Mouse (Mus musculus) spleen, postnatal 36 days (tissue): ENCODE measurements around the gene Sbf2.
A peak's percentile ranks its signal among the peaks of the same experiment; 100 is the strongest.
"Not testable (repeated sequence)": the region's sequence is repeated elsewhere in the genome, so short reads cannot be mapped to it uniquely, and the experiment has no call there.

ENCODE experiments used
- DNase-seq, 2 experiments: peaks; one replicate each; pipeline ENCODE4 v3.0.0; 2022; ENCODE audit warnings: low spot score in 2 of 2, mixed read lengths in 1 of 2

The Sbf2 gene

GRCm38 (mm10) chr7:110629892-110630666, 15.4 kb upstream of the Sbf2 start:
- DNase-seq, result peak; percentile 75 to 76

DNA sequence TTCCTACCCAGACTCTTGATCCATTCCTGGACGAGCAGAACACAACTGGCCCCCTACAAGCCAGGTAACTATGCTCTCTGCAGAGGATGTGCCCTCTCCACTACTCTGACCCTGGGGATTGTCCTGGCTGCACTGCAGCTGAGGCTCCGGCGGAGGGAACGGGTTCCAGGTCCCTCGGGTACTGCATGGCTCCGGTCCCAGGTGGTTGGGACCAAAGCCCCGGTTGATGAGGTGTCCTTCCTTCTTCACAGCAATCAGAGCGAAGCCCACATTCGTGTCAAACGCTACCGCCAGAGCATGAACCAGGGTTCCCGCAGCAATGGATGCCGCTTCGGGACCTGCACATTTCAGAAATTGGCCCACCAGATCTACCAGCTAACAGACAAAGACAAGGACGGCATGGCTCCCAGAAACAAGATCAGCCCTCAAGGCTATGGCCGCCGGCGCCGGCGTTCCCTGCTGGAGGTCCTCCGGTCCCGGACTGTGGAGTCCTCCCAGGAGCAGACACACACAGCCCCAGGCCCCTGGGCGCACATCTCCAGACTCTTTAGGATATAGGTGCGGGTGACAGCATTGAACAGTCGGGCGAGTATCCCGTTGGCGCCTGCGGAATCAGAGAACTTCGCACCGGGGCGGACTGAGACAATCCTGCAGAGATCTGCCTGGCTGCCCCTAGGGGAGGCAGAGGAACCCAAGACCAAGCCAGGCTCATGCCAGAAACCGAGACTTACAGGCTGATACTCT, 14.1 kb upstream of the Sbf2 start:
- no peak for DNase-seq

DNA sequence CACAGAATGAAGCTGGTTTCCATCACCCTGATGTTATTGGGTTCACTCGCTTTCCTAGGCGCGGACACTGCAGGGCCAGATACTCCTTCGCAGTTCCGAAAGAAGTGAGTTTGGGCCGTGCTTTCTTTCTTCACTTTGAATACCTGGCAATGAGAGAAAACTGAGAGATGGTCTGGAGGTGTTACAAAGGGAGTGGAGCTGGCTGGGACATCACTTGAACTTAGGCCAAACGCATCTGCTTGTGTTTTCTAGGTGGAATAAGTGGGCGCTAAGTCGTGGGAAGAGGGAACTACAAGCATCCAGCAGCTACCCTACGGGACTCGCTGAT, 13.5 kb upstream of the Sbf2 start:
- no peak for DNase-seq

- peak; percentile 59 to 61 for DNase-seq
Observed at GRCm38 (mm10) chr7:110627486-110628272, 13.0 kb upstream of the Sbf2 start, which contains the start of gene Adm. Gene Adm (plus strand): TSS chr7:110627661.

DNA sequence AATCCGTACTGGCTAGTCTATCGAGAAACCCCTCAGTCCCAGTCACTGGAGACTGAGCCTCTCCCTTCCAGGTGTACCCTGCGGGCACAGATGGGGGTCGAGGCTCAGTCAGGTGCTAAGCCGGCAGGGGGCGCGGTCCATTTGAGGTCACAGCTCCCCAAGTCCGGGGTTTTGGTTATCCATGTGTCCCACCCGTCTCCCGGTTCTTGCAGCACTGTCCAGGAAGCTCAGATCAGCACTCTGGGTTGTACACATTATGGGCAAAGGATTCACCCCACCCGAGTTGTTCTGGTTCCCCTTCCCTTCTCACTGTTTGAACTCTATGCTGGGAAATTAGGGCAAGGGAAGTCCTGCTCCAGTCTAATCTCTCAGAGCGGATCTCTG, 12.4 kb upstream of the Sbf2 start:
- DNase-seq, result no peak

GRCm38 (mm10) chr7:110626186-110627098, 11.7 kb upstream of the Sbf2 start:
- DNase-seq, result no peak

GRCm38 (mm10) chr7:110625489-110625888, 10.8 kb upstream of the Sbf2 start:
- no peak for DNase-seq

DNA sequence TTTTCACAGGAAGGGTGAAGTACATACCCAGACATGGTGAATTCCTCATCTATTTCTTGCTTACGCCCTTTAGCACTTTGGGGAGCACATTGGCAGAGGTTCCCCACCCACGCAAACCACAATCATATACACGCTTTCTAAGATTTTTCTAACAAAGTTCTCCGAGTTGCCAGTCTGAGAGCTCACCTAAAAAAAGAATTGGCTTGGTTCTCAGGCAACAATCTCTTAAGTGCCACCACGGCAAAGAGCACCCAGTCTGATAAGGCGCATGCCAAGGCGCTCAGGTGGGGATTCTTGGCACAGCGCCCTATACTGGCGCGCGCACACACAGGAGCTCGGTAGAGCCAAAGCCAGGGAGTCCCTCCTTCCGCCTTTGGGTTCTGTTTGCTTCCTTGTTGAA, 10.2 kb upstream of the Sbf2 start:
- no peak for DNase-seq

GRCm38 (mm10) chr7:110624067-110624466, 9.3 kb upstream of the Sbf2 start:
- DNase-seq, result no peak

GRCm38 (mm10) chr7:110619086-110619611, 4.4 kb upstream of the Sbf2 start:
- no peak for DNase-seq

- DNase-seq, result no peak
Observed at GRCm38 (mm10) chr7:110615792-110616191, 1.1 kb upstream of the Sbf2 start.

DNA sequence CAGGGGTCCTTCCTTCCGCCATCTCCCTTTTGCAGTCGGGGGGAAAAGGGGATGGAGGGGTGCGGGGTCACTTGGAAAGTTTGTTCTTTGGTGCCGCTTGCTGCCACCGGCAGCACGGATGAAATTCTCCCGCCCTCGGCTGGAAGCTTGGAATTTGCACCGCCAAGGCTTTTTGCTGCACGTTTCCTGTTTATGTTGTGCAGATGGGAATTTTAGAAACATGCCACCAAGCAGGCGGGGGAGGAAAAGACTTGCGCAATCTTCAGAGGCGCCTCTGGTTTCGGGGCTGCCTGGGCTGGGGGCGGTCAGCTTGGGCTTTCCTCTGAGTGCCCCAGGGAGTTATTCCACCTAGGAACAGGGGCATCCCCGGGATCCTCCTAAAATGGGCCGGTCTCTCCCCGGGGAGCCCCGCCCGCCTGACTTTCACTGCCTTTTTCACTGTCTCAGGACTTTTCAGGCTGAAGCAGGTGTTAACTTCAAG, 469 bp upstream of the Sbf2 start:
- peak in 1 of 2 experiments; percentile 35 for DNase-seq

DNA sequence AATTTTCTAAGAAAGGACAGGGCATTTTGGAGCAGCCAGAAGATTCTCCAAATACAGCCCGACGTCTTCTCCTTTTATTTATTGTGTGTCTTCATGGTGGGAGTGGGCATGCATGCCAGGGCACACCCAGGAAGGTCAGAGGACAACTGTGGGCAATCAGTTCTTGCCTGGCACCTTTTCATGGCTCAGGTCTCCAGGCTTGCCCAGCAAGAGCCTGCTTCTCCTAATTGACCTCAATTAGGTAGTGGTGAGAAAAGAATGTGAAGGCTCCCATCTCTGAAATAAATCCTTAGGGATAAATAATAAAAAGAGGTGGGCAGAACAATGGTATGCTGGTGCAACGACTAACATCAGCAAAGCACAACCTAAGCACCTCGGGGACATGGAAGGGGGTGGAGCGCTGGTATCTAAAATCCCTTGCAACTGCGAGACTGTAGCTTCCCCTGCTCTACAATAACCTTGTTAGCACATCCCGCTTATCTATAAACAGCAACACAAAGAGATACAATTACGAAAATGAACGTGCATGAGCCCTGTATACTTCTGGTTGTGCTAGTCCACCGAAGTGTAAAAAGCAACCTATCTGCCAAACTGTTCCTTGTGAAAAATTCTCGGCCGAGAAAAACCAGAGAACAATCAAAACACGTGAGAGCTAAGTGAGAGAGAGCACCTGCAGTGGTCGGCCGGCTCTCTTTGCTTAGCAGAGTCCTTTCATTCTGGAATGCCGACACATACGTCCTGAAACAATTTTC, 1.2 kb downstream of the Sbf2 start:
- no peak for DNase-seq

DNA sequence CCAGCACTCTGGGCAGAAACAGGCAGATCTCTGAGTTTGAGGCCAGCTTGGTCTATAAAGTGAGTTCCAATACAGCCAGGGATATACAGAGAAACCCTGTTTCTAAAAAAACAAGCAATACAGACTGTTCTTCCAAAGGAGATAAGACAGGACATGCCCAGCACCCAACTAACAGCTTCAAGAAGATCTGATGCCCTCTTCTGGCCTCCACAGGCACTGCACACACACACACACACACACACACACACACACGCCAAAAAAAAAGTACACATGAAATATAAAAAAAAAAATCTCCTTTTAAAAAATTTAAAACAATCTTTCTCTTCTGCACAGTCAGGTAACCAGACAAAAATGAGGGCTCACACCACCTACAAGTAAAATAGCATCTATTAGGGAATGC, 7.8 kb downstream of the Sbf2 start:
- no peak for DNase-seq

- no peak for DNase-seq
Observed at GRCm38 (mm10) chr7:110605476-110605875, 9.2 kb downstream of the Sbf2 start.

- no peak for DNase-seq
Observed at GRCm38 (mm10) chr7:110597141-110597540, 17.6 kb downstream of the Sbf2 start.

DNA sequence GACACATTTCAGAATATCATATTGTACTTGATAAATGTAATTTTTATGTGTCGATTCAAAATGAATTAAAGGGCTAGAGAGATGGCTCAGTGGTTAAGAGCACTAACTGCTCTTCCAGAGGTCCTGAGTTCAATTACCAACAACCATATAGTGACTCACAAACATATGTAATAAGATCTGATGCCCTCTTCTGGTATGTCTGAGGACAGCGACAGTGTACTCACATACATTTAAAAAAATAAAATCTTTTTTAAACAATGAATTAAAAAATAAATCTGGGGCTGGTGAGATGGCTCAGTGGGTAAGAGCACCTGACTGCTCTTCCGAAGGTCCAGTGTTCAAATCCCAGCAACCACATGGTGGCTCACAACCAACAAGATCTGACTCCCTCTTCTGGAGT, 20.7 kb downstream of the Sbf2 start:
- DNase-seq, result not testable (repeated sequence)

GRCm38 (mm10) chr7:110587721-110588120, 27.0 kb downstream of the Sbf2 start:
- DNase-seq, result no peak

- DNase-seq, result no peak
Observed at GRCm38 (mm10) chr7:110585250-110585649, 29.5 kb downstream of the Sbf2 start.

GRCm38 (mm10) chr7:110584159-110584558, 30.6 kb downstream of the Sbf2 start:
- DNase-seq, result no peak
